Mouse (Mus musculus): ENCODE data around the gene Catsper4.

The Catsper4 gene

DNA sequence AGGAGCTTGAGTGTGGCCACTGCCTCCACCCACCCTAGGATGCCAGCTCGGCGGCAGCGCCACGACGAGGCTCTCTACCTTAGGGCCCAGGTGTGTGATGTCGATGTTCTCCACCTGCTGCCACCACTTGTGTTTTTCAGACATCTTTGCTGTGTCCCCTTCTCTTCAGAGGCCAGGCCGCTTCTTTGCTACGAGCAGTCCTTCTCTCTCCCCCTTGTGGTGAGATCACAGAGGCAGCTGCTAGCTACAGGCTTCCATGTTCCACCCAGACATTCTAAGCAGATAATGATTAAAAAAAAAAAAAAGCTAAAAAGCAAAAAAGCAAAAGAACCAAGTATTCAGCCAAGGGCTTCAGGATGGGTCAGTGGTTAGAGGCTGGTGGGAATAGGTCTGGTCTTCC, at the start of gene Catsper4:
Gene Catsper4, minus strand, starts transcription at position 190 of the 400 bp plus-strand sequence.
- no peak for DNase-seq (ENCODE audit: low read depth, low spot score)

- peak; percentile 91 for DNase-seq (ENCODE audit: low read depth, low spot score)
Observed at GRCm38 (mm10) chr4:134273417-134274345, 46.5 kb upstream of the Catsper4 start.

GRCm38 (mm10) chr4:134272731-134273416, 45.7 kb upstream of the Catsper4 start:
- no peak for DNase-seq (ENCODE audit: low read depth, low spot score)

GRCm38 (mm10) chr4:134271979-134272378, 44.8 kb upstream of the Catsper4 start:
- no peak for DNase-seq (ENCODE audit: low read depth, low spot score)

DNA sequence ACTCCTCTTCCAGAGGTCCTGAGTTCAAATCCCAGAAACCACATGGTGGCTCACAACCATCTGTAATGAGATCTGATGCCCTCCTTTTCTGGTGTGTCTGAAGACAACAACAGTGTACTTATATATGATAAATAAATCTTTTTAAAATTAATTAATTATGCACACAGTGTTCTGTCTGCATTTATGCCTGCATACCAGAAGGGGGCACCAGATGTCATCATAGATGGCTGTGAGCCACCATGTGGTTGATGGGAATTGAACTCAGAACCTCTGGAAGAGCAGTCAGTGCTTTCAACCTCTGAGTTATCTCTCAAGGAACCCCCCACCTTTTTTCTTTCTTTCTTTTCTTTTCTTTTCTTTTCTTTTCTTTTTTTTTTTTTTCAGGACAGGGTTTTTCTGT, 42.4 kb upstream of the Catsper4 start:
- peak; percentile 71 for DNase-seq (ENCODE audit: low read depth, low spot score)

DNA sequence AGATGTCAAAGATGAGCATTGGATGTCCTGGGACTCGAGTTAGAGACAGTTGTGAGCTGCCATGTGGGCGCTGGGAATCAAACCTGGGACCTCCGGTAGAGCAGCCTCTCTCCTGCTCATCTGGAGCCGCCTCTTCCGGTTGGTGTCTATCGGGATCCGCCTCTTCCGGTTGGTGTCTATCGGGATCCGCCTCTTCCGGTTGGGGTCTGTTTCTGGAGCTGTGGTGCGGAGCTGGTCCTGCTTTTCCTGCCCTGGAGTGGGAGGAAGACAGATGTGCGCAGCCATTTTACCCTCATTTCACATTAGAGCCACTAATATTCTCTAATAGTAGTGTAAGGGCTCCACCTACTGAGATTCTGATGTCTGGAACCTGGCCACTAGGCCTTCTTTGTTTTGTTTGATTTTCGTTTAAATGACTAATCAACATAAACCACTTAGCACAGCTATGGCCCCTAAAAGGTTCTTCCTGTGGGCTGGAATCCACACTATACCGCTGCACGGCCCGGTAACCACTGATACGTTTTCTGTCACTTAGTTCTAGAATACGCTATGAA, 41.0 kb upstream of the Catsper4 start:
- DNase-seq (ENCODE audit: low read depth, low spot score) = no peak

DNA sequence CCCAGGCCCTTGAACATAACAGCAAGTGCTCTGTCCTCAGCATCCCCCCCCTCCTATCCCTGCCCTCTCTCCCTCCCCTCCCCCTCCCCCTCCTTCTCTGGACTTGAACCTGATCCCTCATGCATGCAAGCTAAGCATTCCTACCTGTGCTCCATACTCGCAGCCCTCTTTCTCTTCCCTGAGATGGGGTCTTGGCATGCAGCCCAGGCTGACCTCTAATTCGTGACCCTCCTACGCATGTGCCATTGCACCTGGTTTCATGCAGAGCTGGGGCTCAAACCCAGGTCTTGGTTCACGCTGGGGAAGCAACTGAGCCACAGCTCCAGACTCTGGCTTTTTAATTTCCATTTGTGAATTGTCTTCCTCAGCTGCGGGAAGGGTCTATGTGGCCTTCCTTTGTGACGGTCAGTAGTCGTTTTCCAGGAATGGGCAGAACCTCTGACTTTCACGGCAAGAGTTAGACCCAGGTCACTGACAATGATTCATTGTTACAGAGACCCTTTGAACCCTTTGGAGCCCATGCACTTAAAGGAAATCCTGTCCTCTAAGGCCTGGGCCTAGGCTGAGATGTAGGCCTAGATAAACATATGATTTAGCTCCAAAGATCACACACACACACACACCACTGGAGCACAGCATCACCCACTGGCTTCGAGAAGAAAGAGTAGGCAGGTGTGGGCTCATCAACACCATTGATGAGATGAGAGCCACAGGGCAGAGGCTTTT, 38.8 kb upstream of the Catsper4 start:
- no peak for DNase-seq (ENCODE audit: low read depth, low spot score)

- DNase-seq (ENCODE audit: low read depth, low spot score) = peak; percentile 73
Observed at GRCm38 (mm10) chr4:134263191-134263590, 36.0 kb upstream of the Catsper4 start.

- no peak for DNase-seq (ENCODE audit: low read depth, low spot score)
Observed at GRCm38 (mm10) chr4:134258354-134258753, 31.2 kb upstream of the Catsper4 start.

GRCm38 (mm10) chr4:134257198-134258009, 30.2 kb upstream of the Catsper4 start:
- no peak for DNase-seq (ENCODE audit: low read depth, low spot score)

GRCm38 (mm10) chr4:134256407-134257197, 29.4 kb upstream of the Catsper4 start:
- no peak for DNase-seq (ENCODE audit: low read depth, low spot score)

- no peak for DNase-seq (ENCODE audit: low read depth, low spot score)
Observed at GRCm38 (mm10) chr4:134255854-134256253, 28.7 kb upstream of the Catsper4 start.

DNA sequence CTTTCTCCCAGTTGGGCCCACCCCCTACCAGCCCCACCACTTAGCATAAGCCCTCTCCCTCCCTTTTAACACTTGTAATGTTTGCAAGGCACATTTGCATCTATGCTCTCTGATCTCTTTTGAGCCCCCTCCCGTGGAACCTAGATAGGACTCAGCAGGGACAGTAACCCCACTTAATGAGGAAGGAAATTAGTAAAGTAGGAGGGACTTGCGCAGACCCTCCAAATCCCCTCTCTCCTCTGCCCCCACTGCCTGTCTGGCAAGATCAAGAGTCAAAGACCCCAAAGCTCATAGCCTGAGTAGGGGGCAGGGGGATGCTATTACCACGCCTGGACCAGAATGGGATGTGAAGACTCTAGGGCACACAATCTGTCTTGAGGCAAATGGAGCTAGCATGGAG, 27.7 kb upstream of the Catsper4 start:
- DNase-seq (ENCODE audit: low read depth, low spot score) = no peak

DNA sequence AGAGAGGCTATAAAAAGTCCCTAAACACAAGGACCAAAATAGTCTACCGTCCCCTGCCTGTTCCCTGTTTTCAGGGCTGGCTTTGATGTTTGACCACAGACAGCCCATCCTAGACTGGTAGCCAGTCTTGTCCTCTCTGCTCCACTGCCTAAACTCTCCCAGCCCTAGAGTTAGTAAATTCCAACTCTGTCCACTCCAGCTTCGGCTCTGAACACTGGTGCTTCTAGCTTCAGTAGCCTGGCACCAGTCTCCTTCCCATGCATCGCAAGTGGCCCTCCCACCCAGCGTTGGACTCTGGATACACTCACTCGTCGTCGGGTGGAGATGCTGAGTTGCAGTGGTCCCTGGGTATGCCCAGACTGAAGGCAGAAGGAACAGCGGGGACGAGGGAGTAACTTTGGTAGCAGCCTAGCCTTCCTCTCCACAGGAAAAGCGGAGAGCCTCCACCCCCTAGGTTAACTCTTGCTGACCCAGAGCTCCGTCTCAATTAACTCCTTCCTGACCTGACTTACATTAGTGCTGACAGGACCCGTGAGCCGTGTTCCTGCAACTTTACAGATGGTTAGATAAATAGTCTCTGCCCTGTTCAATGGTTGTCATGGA, 26.6 kb upstream of the Catsper4 start, which contains the start of gene Grrp1:
Gene Grrp1, minus strand, starts transcription at position 385 of the 603 bp plus-strand sequence.
- no peak for DNase-seq (ENCODE audit: low read depth, low spot score)

- no peak for DNase-seq (ENCODE audit: low read depth, low spot score)
Observed at GRCm38 (mm10) chr4:134252911-134253721, 25.9 kb upstream of the Catsper4 start.

DNA sequence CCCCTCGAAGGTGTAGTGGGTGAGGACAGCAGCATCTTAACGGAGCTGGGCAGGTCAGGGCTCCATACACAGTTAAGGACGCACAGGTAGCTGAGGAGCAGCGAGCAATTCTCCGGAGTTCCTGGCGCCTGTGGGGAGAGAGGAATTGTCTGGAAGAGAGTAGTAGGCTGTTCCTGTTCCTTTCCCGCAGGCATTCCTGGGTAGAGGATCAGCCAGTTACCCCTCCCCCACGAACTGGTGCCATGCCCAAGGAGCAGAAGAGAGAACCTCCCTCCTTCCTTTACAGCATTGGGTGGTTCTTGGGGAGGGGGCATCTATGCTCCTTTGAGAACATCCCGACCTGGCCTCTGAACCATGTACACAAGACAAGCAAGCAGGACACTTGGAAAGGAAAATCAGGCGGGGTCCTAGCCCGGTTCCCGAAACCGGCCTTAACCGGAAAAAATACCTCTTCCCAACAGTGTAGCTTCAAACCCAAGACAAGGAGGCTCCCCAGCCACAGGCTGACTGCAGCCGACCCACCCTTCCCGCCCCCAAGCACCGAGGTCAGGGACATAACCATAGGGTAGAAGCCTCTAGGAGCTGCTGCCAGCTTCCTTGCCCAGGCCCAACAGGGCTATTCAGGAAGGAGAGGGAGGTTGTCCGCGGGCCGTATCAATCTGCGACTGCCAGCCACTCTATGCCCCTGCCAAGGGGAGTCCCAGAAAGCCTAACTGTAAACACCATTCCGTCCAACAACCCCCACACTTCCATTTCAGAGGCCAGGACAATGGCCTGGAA, 25.1 kb upstream of the Catsper4 start:
- DNase-seq (ENCODE audit: low read depth, low spot score) = no peak

DNA sequence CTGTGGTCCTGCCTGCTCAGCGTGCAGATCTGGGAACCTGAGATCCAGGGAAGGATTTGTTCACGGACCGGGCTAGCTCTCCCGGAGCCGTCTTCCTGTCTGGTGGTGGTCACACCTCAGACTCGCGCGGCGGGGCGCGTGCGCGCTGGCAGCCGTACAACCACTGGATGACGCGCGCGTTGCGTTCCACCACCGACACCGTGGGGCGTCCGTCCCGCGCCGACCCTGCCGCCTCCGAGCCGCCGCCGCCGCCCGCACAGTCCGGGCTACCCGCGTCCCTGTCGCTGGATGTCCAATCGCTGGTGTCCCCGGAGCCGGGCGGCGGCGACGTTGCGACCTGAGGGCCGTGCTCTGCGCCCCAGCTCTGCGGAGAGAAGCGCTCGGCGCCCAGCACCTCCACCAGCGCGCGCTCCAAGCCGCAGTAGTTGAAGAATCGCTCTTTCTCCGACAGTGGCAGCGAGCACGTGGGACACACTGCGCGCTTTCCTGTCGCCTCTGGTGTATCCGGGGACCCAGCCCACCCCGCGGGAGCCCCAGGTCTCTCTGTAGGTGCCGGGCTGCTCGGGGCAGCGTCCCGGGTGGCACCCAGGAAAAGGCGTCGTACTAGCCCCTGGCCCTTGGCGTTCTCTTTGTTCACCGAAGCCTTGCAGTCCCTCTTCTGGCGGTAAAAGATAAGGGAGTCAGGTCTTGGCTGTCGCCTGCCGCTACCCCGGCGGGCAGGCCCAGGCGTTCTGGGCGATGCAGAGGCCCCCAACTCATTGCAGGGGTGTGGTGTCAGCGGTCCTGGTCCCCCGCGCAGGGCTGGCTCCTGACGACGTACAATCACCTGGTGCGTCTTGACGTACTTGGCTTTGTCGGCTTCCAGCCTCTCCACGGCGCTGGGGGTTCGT, 24.3 kb upstream of the Catsper4 start:
- peak; percentile 59 for DNase-seq (ENCODE audit: low read depth, low spot score)
